Mouse (Mus musculus): ENCODE results near the gene Tdrd9. TPM values are rescaled to one million over a fixed set of nuclear protein-coding genes. Genes with fewer than 3 reads are reported as not detected.

The Tdrd9 gene
- not detected for polyA plus RNA-seq (2014; fragmentation: Illumina TruSeq; extraction: RNeasy Lipid Tissue Mini Kit (QIAGEN cat#74804); ENCODE audit: low replicate concordance)

GRCm38 (mm10) chr12:111971231-111971686 is at the start of gene Tdrd9:
Gene Tdrd9 (plus strand): TSS chr12:111971559.

DNA sequence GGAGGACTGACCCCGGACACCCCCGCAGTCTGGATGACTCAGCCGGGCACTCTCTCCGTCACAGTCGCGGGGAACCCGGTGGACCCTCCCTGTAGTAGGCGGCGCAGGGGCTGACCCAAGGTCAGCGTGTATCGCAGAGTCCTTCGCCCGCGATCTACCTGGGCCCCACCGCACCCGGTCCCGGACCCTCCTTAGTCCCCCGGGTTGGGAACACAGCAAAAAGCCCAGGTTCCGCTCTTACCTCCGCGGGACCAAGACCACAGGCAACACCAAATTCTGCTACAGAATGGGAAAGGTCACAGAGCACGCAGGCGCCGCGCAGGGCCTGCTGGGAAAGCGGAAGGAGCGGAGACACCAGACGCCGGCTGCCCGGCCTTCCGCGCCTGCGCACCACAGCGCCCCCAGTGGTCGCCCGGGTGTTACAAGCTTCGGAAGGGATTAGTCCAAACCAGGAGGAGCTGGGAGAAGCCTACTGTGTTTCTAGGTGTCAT is 4.6 kb upstream of the Tdrd9 start, which contains the start of gene Atp5mpl:
TSS of gene Atp5mpl (minus strand) at position 295 of the 491 bp plus-strand sequence.

GRCm38 (mm10) chr12:111980887-111981367 is 9.6 kb downstream of the Tdrd9 start, which contains the start of gene Rd3l:
Gene Rd3l (minus strand): TSS chr12:111981317.

GRCm38 (mm10) chr12:112106541-112106971 is 135.2 kb downstream of the Tdrd9 start, which contains the start of gene Aspg:
Gene Aspg (plus strand): TSS chr12:112106679.

Other genes with a start within 250 kb of the Tdrd9 start
- 2.2 TPM for gene Klc1, start 212.7 kb upstream of the Tdrd9 start, polyA plus RNA-seq (2014; fragmentation: Illumina TruSeq; extraction: RNeasy Lipid Tissue Mini Kit (QIAGEN cat#74804); ENCODE audit: low replicate concordance)
- not detected for gene Xrcc3, start 157.7 kb upstream of the Tdrd9 start, polyA plus RNA-seq (2014; fragmentation: Illumina TruSeq; extraction: RNeasy Lipid Tissue Mini Kit (QIAGEN cat#74804); ENCODE audit: low replicate concordance)
- gene Zfyve21, start 157.4 kb upstream of the Tdrd9 start, polyA plus RNA-seq (2014; fragmentation: Illumina TruSeq; extraction: RNeasy Lipid Tissue Mini Kit (QIAGEN cat#74804); ENCODE audit: low replicate concordance): 15.7 TPM
- 4.7 TPM for gene Ppp1r13b, start 63.4 kb upstream of the Tdrd9 start, polyA plus RNA-seq (2014; fragmentation: Illumina TruSeq; extraction: RNeasy Lipid Tissue Mini Kit (QIAGEN cat#74804); ENCODE audit: low replicate concordance)
- 1,018 TPM for gene Atp5mpl, start 4.6 kb upstream of the Tdrd9 start, polyA plus RNA-seq (2014; fragmentation: Illumina TruSeq; extraction: RNeasy Lipid Tissue Mini Kit (QIAGEN cat#74804); ENCODE audit: low replicate concordance)
- not detected for gene Rd3l, start 9.8 kb downstream of the Tdrd9 start, polyA plus RNA-seq (2014; fragmentation: Illumina TruSeq; extraction: RNeasy Lipid Tissue Mini Kit (QIAGEN cat#74804); ENCODE audit: low replicate concordance)
- not detected for gene Aspg, start 135.1 kb downstream of the Tdrd9 start, polyA plus RNA-seq (2014; fragmentation: Illumina TruSeq; extraction: RNeasy Lipid Tissue Mini Kit (QIAGEN cat#74804); ENCODE audit: low replicate concordance)
- not detected for gene Kif26a, start 174.6 kb downstream of the Tdrd9 start, polyA plus RNA-seq (2014; fragmentation: Illumina TruSeq; extraction: RNeasy Lipid Tissue Mini Kit (QIAGEN cat#74804); ENCODE audit: low replicate concordance)